Mouse (Mus musculus) heart, embryonic 14.5 days (tissue): ENCODE data around the gene Khdc3. TPM values are rescaled to one million over a fixed set of nuclear protein-coding genes. Genes with fewer than 3 reads are reported as not detected.

Source experiments
- polyA plus RNA-seq: library from polyadenylated mRNA; unstranded; fragments of >200 nt; fragmentation: Nextera tagmentation; extraction: Ambion mirVana; gene quantifications from 2 replicates; pipeline ENCODE4 v1.2.1, GENCODE M21; 2014

Khdc3 gene
- polyA plus RNA-seq, 1 experiment from 2014 or later: not detected

Other genes with a start within 250 kb of the Khdc3 start
- 2.9 and 3.2 TPM in 2 replicates for gene Pygo1, start 176.2 kb upstream of the Khdc3 start, polyA plus RNA-seq
- 0.74 and 0.78 TPM in 2 replicates for gene Dyx1c1, start 143.1 kb upstream of the Khdc3 start, polyA plus RNA-seq
- not detected in 2 replicates for gene Gm44503, start 143.0 kb upstream of the Khdc3 start, polyA plus RNA-seq
- gene Ccpg1os, start 116.5 kb upstream of the Khdc3 start, polyA plus RNA-seq: 15.5 and 19.1 TPM in 2 replicates
- gene Ccpg1, start 116.4 kb upstream of the Khdc3 start, polyA plus RNA-seq: 29.8 and 31.3 TPM in 2 replicates
- 7.2 and 9.4 TPM in 2 replicates for gene Pigb, start 61.5 kb upstream of the Khdc3 start, polyA plus RNA-seq
- 1.4 and 1.6 TPM in 2 replicates for gene Rab27a, start 57.0 kb upstream of the Khdc3 start, polyA plus RNA-seq
- not detected in 2 replicates for gene Gm20509, start 634 bp downstream of the Khdc3 start, polyA plus RNA-seq
- gene Rsl24d1, start 11.6 kb downstream of the Khdc3 start, polyA plus RNA-seq: 87.7 and 92.9 TPM in 2 replicates